Mouse (Mus musculus): ENCODE data around the gene Hs3st5. TPM values are rescaled to one million over a fixed set of nuclear protein-coding genes. Genes with fewer than 3 reads are reported as not detected.

The Hs3st5 gene
- polyA plus RNA-seq (2015; fragmentation: Nextera tagmentation; extraction: Ambion mirVana) = 0.19 and 0.32 TPM in 2 replicates

GRCm38 (mm10) chr10:36506727-36507555 lies at the start of gene Hs3st5:
Gene Hs3st5, plus strand, starts transcription at chr10:36506814.

